Mouse (Mus musculus): ENCODE results near the gene Fadd. TPM values are rescaled to one million over a fixed set of nuclear protein-coding genes. Genes with fewer than 3 reads are reported as not detected.
A peak's percentile ranks its signal among the peaks of the same experiment; 100 is the strongest.

Gene Fadd
- polyA plus RNA-seq, 1 experiment = 15.2 TPM

- Histone ChIP-seq H3K4me1 (ENCODE audit: control insufficient read depth, insufficient read depth, low read length) (peaks cover 9% of the 10 kb centered on the region), H3K27me3 (replicated peaks; ENCODE audit: control insufficient read depth, insufficient read depth, low read length) (no peaks in the 10 kb centered on the region), H3K27ac (ENCODE audit: insufficient read depth, low read depth, low read length) (no peak overlapping the region), H3K36me3 (ENCODE audit: control insufficient read depth, insufficient read depth, low read length) (no peaks in the 10 kb centered on the region), H3K4me3 (ENCODE audit: insufficient read depth, low read depth, low read length) (no peak overlapping the region)
- no peak for DNase-seq
- TF ChIP-seq CTCF (conservative IDR thresholded peaks at IDR 0.05; ENCODE audit: insufficient read depth, insufficient read length, low read depth, low read length) (no peak), POLR2A (IDR thresholded peaks at IDR 0.05; ENCODE audit: low read depth, low read length) (no peak)
- WGBS = 69% methylated on average over 5 of the region's 5 CpGs
Measured at GRCm38 (mm10) chr7:144577876-144578275, 4.4 kb downstream of the Fadd start.

- 53% methylated on average over 5 of the region's 5 CpGs for WGBS
- Histone ChIP-seq H3K36me3 (ENCODE audit: control insufficient read depth, insufficient read depth, low read length) (no peaks in the 10 kb centered on the region), H3K4me1 (ENCODE audit: control insufficient read depth, insufficient read depth, low read length) (peaks cover 8% of the 10 kb centered on the region; the same call in 1 of the 2 replicates), H3K4me3 (ENCODE audit: insufficient read depth, low read depth, low read length) (no peak overlapping the region), H3K27ac (ENCODE audit: insufficient read depth, low read depth, low read length) (peak overlapping the region; percentile 88), H3K27me3 (replicated peaks; ENCODE audit: control insufficient read depth, insufficient read depth, low read length) (no peaks in the 10 kb centered on the region)
- peak; percentile 86 for DNase-seq
- no peak for TF ChIP-seq CTCF (conservative IDR thresholded peaks at IDR 0.05; ENCODE audit: insufficient read depth, insufficient read length, low read depth, low read length)
- TF ChIP-seq POLR2A (IDR thresholded peaks at IDR 0.05; ENCODE audit: low read depth, low read length) = no peak
Measured at GRCm38 (mm10) chr7:144572234-144572633, 10.0 kb downstream of the Fadd start.

GRCm38 (mm10) chr7:144571598-144571997, 10.7 kb downstream of the Fadd start:
- DNase-seq = peak; percentile 93
- TF ChIP-seq POLR2A (IDR thresholded peaks at IDR 0.05; ENCODE audit: low read depth, low read length) (no peak), CTCF (conservative IDR thresholded peaks at IDR 0.05; ENCODE audit: insufficient read depth, insufficient read length, low read depth, low read length) (no peak)
- Histone ChIP-seq H3K27me3 (replicated peaks; ENCODE audit: control insufficient read depth, insufficient read depth, low read length) (no peaks in the 10 kb centered on the region), H3K27ac (ENCODE audit: insufficient read depth, low read depth, low read length) (peak overlapping the region; percentile 88), H3K4me3 (ENCODE audit: insufficient read depth, low read depth, low read length) (no peak overlapping the region), H3K36me3 (ENCODE audit: control insufficient read depth, insufficient read depth, low read length) (no peaks in the 10 kb centered on the region), H3K4me1 (ENCODE audit: control insufficient read depth, insufficient read depth, low read length) (peaks cover 8% of the 10 kb centered on the region; the same call in 1 of the 2 replicates)

- 44% methylated on average over 7 of the region's 7 CpGs for WGBS
- Histone ChIP-seq H3K27me3 (replicated peaks; ENCODE audit: control insufficient read depth, insufficient read depth, low read length) (no peaks in the 10 kb centered on the region), H3K4me3 (ENCODE audit: insufficient read depth, low read depth, low read length) (no peak overlapping the region), H3K36me3 (ENCODE audit: control insufficient read depth, insufficient read depth, low read length) (no peaks in the 10 kb centered on the region), H3K27ac (ENCODE audit: insufficient read depth, low read depth, low read length) (no peak overlapping the region; the same call in 1 of the 2 replicates), H3K4me1 (ENCODE audit: control insufficient read depth, insufficient read depth, low read length) (peaks cover 8% of the 10 kb centered on the region; the same call in 1 of the 2 replicates)
- DNase-seq = peak; percentile 74
- TF ChIP-seq POLR2A (IDR thresholded peaks at IDR 0.05; ENCODE audit: low read depth, low read length) (no peak), CTCF (conservative IDR thresholded peaks at IDR 0.05; ENCODE audit: insufficient read depth, insufficient read length, low read depth, low read length) (no peak)
Measured at GRCm38 (mm10) chr7:144569428-144569827, 12.8 kb downstream of the Fadd start.

GRCm38 (mm10) chr7:144568091-144568490, 14.2 kb downstream of the Fadd start:
- Histone ChIP-seq H3K36me3 (ENCODE audit: control insufficient read depth, insufficient read depth, low read length) (no peaks in the 10 kb centered on the region), H3K27me3 (replicated peaks; ENCODE audit: control insufficient read depth, insufficient read depth, low read length) (no peaks in the 10 kb centered on the region), H3K27ac (ENCODE audit: insufficient read depth, low read depth, low read length) (no peak overlapping the region), H3K4me1 (ENCODE audit: control insufficient read depth, insufficient read depth, low read length) (peaks cover 13% of the 10 kb centered on the region; the same call in 1 of the 2 replicates), H3K4me3 (ENCODE audit: insufficient read depth, low read depth, low read length) (no peak overlapping the region)
- TF ChIP-seq POLR2A (IDR thresholded peaks at IDR 0.05; ENCODE audit: low read depth, low read length) (no peak), CTCF (conservative IDR thresholded peaks at IDR 0.05; ENCODE audit: insufficient read depth, insufficient read length, low read depth, low read length) (no peak)
- no peak for DNase-seq

- TF ChIP-seq POLR2A (IDR thresholded peaks at IDR 0.05; ENCODE audit: low read depth, low read length) (no peak), CTCF (conservative IDR thresholded peaks at IDR 0.05; ENCODE audit: insufficient read depth, insufficient read length, low read depth, low read length) (no peak)
- Histone ChIP-seq H3K36me3 (ENCODE audit: control insufficient read depth, insufficient read depth, low read length) (no peaks in the 10 kb centered on the region), H3K4me3 (ENCODE audit: insufficient read depth, low read depth, low read length) (no peak overlapping the region), H3K27ac (ENCODE audit: insufficient read depth, low read depth, low read length) (no peak overlapping the region), H3K27me3 (replicated peaks; ENCODE audit: control insufficient read depth, insufficient read depth, low read length) (no peaks in the 10 kb centered on the region), H3K4me1 (ENCODE audit: control insufficient read depth, insufficient read depth, low read length) (peaks cover 9% of the 10 kb centered on the region; the same call in 1 of the 2 replicates)
- no peak for DNase-seq
- 78% methylated on average over 3 of the region's 3 CpGs for WGBS
Measured at GRCm38 (mm10) chr7:144566921-144567682, 15.2 kb downstream of the Fadd start.

GRCm38 (mm10) chr7:144563456-144564155, 18.7 kb downstream of the Fadd start:
- DNase-seq = peak; percentile 58

More at GRCm38 (mm10) chr7:144563456-144564155, 18.7 kb downstream of the Fadd start:
- 0 out of 2 replicates have a peak, but pooled peaks cover 5% of the 10 kb centered on the region for H3K4me1 ChIP-seq (ENCODE audit: control insufficient read depth, insufficient read depth, low read length)
- H3K4me3 ChIP-seq (ENCODE audit: insufficient read depth, low read depth, low read length) = no peak overlapping the region
- WGBS = 40% methylated on average over 9 of the region's 9 CpGs
- no peak for TF ChIP-seq POLR2A (IDR thresholded peaks at IDR 0.05; ENCODE audit: low read depth, low read length)
- no peak; the same call in 1 of the 2 replicates for TF ChIP-seq CTCF (conservative IDR thresholded peaks at IDR 0.05; ENCODE audit: insufficient read depth, insufficient read length, low read depth, low read length)
- no peaks in the 10 kb centered on the region for H3K27me3 ChIP-seq (replicated peaks; ENCODE audit: control insufficient read depth, insufficient read depth, low read length)
- H3K27ac ChIP-seq (ENCODE audit: insufficient read depth, low read depth, low read length) = no peak overlapping the region
- no peaks in the 10 kb centered on the region for H3K36me3 ChIP-seq (ENCODE audit: control insufficient read depth, insufficient read depth, low read length)
